Mouse (Mus musculus): ENCODE results near the gene Tada2b.

The Tada2b gene

GRCm38 (mm10) chr5:36480398-36480797, 3.7 kb downstream of the Tada2b start:
- DNase-seq (ENCODE audit: low read depth, low spot score), result no peak

- no peak for DNase-seq (ENCODE audit: low read depth, low spot score)
These were observed 4.3 kb downstream of the Tada2b start for GRCm38 (mm10) chr5:36479735-36480134.

GRCm38 (mm10) chr5:36478540-36479420, 5.3 kb downstream of the Tada2b start:
- no peak for DNase-seq (ENCODE audit: low read depth, low spot score)

GRCm38 (mm10) chr5:36477486-36477885, 6.6 kb downstream of the Tada2b start:
- no peak for DNase-seq (ENCODE audit: low read depth, low spot score)

GRCm38 (mm10) chr5:36474283-36474682, 9.8 kb downstream of the Tada2b start:
- DNase-seq (ENCODE audit: low read depth, low spot score), result peak; percentile 62

- no peak for DNase-seq (ENCODE audit: low read depth, low spot score)
These were observed 11.0 kb downstream of the Tada2b start for GRCm38 (mm10) chr5:36472876-36473655.

- DNase-seq (ENCODE audit: low read depth, low spot score), result no peak
These were observed 12.9 kb downstream of the Tada2b start for GRCm38 (mm10) chr5:36471206-36471605.

- no peak for DNase-seq (ENCODE audit: low read depth, low spot score)
These were observed 18.2 kb downstream of the Tada2b start for GRCm38 (mm10) chr5:36465889-36466288.

GRCm38 (mm10) chr5:36464709-36465661, 19.1 kb downstream of the Tada2b start, which contains the start of gene Grpel1:
Gene Grpel1, plus strand, starts transcription at chr5:36464998.
- peak; percentile 100 for DNase-seq (ENCODE audit: low read depth, low spot score)

GRCm38 (mm10) chr5:36463391-36463790, 20.7 kb downstream of the Tada2b start:
- no peak for DNase-seq (ENCODE audit: low read depth, low spot score)

- DNase-seq (ENCODE audit: low read depth, low spot score), result peak; percentile 56
These were observed 21.3 kb downstream of the Tada2b start for GRCm38 (mm10) chr5:36462810-36463209.

GRCm38 (mm10) chr5:36461231-36461630, 22.9 kb downstream of the Tada2b start:
- no peak for DNase-seq (ENCODE audit: low read depth, low spot score)

- DNase-seq (ENCODE audit: low read depth, low spot score), result no peak
These were observed 23.4 kb downstream of the Tada2b start for GRCm38 (mm10) chr5:36460712-36461111.

- no peak for DNase-seq (ENCODE audit: low read depth, low spot score)
These were observed 25.2 kb downstream of the Tada2b start for GRCm38 (mm10) chr5:36458926-36459325.

- no peak for DNase-seq (ENCODE audit: low read depth, low spot score)
These were observed 26.4 kb downstream of the Tada2b start for GRCm38 (mm10) chr5:36457706-36458105.

- no peak for DNase-seq (ENCODE audit: low read depth, low spot score)
These were observed 31.3 kb downstream of the Tada2b start for GRCm38 (mm10) chr5:36452821-36453220.

- no peak for DNase-seq (ENCODE audit: low read depth, low spot score)
These were observed 32.2 kb downstream of the Tada2b start for GRCm38 (mm10) chr5:36451872-36452389.

GRCm38 (mm10) chr5:36451119-36451518, 33.0 kb downstream of the Tada2b start:
- DNase-seq (ENCODE audit: low read depth, low spot score), result no peak

- DNase-seq (ENCODE audit: low read depth, low spot score), result no peak
These were observed 34.3 kb downstream of the Tada2b start for GRCm38 (mm10) chr5:36449710-36450358.

- no peak for DNase-seq (ENCODE audit: low read depth, low spot score)
These were observed 36.2 kb downstream of the Tada2b start for GRCm38 (mm10) chr5:36447872-36448271.
